Mouse (Mus musculus): ENCODE measurements around the gene Klk13. TPM values are rescaled to one million over a fixed set of nuclear protein-coding genes. Genes with fewer than 3 reads are reported as not detected.
A peak's percentile ranks its signal among the peaks of the same experiment; 100 is the strongest.
"Not testable (repeated sequence)": the region's sequence is repeated elsewhere in the genome, so short reads cannot be mapped to it uniquely, and the experiment has no call there.

The Klk13 gene
- polyA plus RNA-seq, 1 experiment from 2014 or later, result 0.17 TPM

GRCm38 (mm10) chr7:43678517-43678916, 33.9 kb upstream of the Klk13 start:
- Histone ChIP-seq H3K4me2 (ENCODE audit: low read depth, low read length) (no peak overlapping the region), H3K4me3 (ENCODE audit: low read length) (no peak overlapping the region), H3K9ac (ENCODE audit: low read length) (no peak overlapping the region), H3K9me3 (replicated peaks; ENCODE audit: control insufficient read depth, low read length) (no peaks in the 10 kb centered on the region), H3K27me3 (ENCODE audit: control insufficient read depth, insufficient read depth, low read length) (no peaks in the 10 kb centered on the region), H3K4me1 (ENCODE audit: control insufficient read depth, insufficient read depth, low read length) (no peaks in the 10 kb centered on the region), H3K27ac (ENCODE audit: low read length) (no peak overlapping the region), H3K36me3 (ENCODE audit: control insufficient read depth, insufficient read depth) (peaks cover 32% of the 10 kb centered on the region)
- ATAC-seq (replicated peaks; ENCODE audit: extremely low read depth, insufficient read depth, low FRiP score), result no peak

- H3K4me2 ChIP-seq (ENCODE audit: low read depth, low read length), result no peak overlapping the region
- H3K36me3 ChIP-seq (ENCODE audit: control insufficient read depth, insufficient read depth), result peaks cover 21% of the 10 kb centered on the region
- no peak overlapping the region for H3K4me3 ChIP-seq (ENCODE audit: low read length)
- H3K9me3 ChIP-seq (replicated peaks; ENCODE audit: control insufficient read depth, low read length), result no peaks in the 10 kb centered on the region
- H3K4me1 ChIP-seq (ENCODE audit: control insufficient read depth, insufficient read depth, low read length), result no peaks in the 10 kb centered on the region
- 15% methylated on average over 5 of the region's 5 CpGs for WGBS
- H3K27me3 ChIP-seq (ENCODE audit: control insufficient read depth, insufficient read depth, low read length), result no peaks in the 10 kb centered on the region
- H3K27ac ChIP-seq (ENCODE audit: low read length), result no peak overlapping the region
- ATAC-seq (replicated peaks; ENCODE audit: extremely low read depth, insufficient read depth, low FRiP score), result no peak
- H3K9ac ChIP-seq (ENCODE audit: low read length), result no peak overlapping the region
Observed at GRCm38 (mm10) chr7:43680960-43681359, 31.4 kb upstream of the Klk13 start.

- WGBS, result 16% methylated on average over 1 of the region's 1 CpGs
- H3K27me3 ChIP-seq (ENCODE audit: control insufficient read depth, insufficient read depth, low read length); H3K36me3 ChIP-seq (ENCODE audit: control insufficient read depth, insufficient read depth); H3K4me1 ChIP-seq (ENCODE audit: control insufficient read depth, insufficient read depth, low read length); H3K9me3 ChIP-seq (replicated peaks; ENCODE audit: control insufficient read depth, low read length); ATAC-seq (replicated peaks; ENCODE audit: extremely low read depth, insufficient read depth, low FRiP score); H3K9ac ChIP-seq (ENCODE audit: low read length); H3K4me2 ChIP-seq (ENCODE audit: low read depth, low read length); H3K4me3 ChIP-seq (ENCODE audit: low read length); H3K27ac ChIP-seq (ENCODE audit: low read length): not testable (repeated sequence)
Observed at GRCm38 (mm10) chr7:43682511-43682910, 29.9 kb upstream of the Klk13 start.

GRCm38 (mm10) chr7:43685088-43685487, 27.3 kb upstream of the Klk13 start:
- Histone ChIP-seq H3K9ac (ENCODE audit: low read length) (no peak overlapping the region), H3K9me3 (replicated peaks; ENCODE audit: control insufficient read depth, low read length) (no peaks in the 10 kb centered on the region), H3K4me1 (ENCODE audit: control insufficient read depth, insufficient read depth, low read length) (no peaks in the 10 kb centered on the region), H3K4me3 (ENCODE audit: low read length) (no peak overlapping the region), H3K36me3 (ENCODE audit: control insufficient read depth, insufficient read depth) (no peaks in the 10 kb centered on the region), H3K27ac (ENCODE audit: low read length) (no peak overlapping the region), H3K4me2 (ENCODE audit: low read depth, low read length) (no peak overlapping the region), H3K27me3 (ENCODE audit: control insufficient read depth, insufficient read depth, low read length) (no peaks in the 10 kb centered on the region)
- WGBS, result 40% methylated on average over 7 of the region's 7 CpGs
- ATAC-seq (replicated peaks; ENCODE audit: extremely low read depth, insufficient read depth, low FRiP score), result no peak

- ATAC-seq (replicated peaks; ENCODE audit: extremely low read depth, insufficient read depth, low FRiP score), result no peak
- H3K4me3 ChIP-seq (ENCODE audit: low read length), result no peak within 1 kb of the TSS
- no peaks in the 10 kb centered on the region for H3K4me1 ChIP-seq (ENCODE audit: control insufficient read depth, insufficient read depth, low read length)
- H3K36me3 ChIP-seq (ENCODE audit: control insufficient read depth, insufficient read depth), result no peaks in the 10 kb centered on the region
- no peaks in the 10 kb centered on the region for H3K27me3 ChIP-seq (ENCODE audit: control insufficient read depth, insufficient read depth, low read length)
- no peak within 1 kb of the TSS for H3K27ac ChIP-seq (ENCODE audit: low read length)
- no peak within 1 kb of the TSS for H3K9ac ChIP-seq (ENCODE audit: low read length)
- no peaks in the 10 kb centered on the region for H3K9me3 ChIP-seq (replicated peaks; ENCODE audit: control insufficient read depth, low read length)
- H3K4me2 ChIP-seq (ENCODE audit: low read depth, low read length), result no peak within 1 kb of the TSS
Observed at GRCm38 (mm10) chr7:43690118-43690517, 22.2 kb upstream of the Klk13 start, which contains the start of gene Klk14. Gene Klk14 (plus strand): TSS chr7:43690418.

- no peak for ATAC-seq (replicated peaks; ENCODE audit: extremely low read depth, insufficient read depth, low FRiP score)
- Histone ChIP-seq H3K27ac (ENCODE audit: low read length) (no peak overlapping the region), H3K4me1 (ENCODE audit: control insufficient read depth, insufficient read depth, low read length) (0 out of 2 replicates have a peak, but pooled peaks cover 3% of the 10 kb centered on the region), H3K9me3 (replicated peaks; ENCODE audit: control insufficient read depth, low read length) (no peaks in the 10 kb centered on the region), H3K36me3 (ENCODE audit: control insufficient read depth, insufficient read depth) (no peaks in the 10 kb centered on the region), H3K4me3 (ENCODE audit: low read length) (no peak overlapping the region), H3K4me2 (ENCODE audit: low read depth, low read length) (no peak overlapping the region), H3K27me3 (ENCODE audit: control insufficient read depth, insufficient read depth, low read length) (peaks cover 5% of the 10 kb centered on the region), H3K9ac (ENCODE audit: low read length) (no peak overlapping the region)
- 76% methylated on average over 3 of the region's 3 CpGs for WGBS
Observed at GRCm38 (mm10) chr7:43710031-43710430, 2.3 kb upstream of the Klk13 start.

GRCm38 (mm10) chr7:43712917-43713316, 550 bp downstream of the Klk13 start:
- Histone ChIP-seq H3K27ac (ENCODE audit: low read length) (no peak overlapping the region), H3K9me3 (replicated peaks; ENCODE audit: control insufficient read depth, low read length) (no peaks in the 10 kb centered on the region), H3K9ac (ENCODE audit: low read length) (no peak overlapping the region), H3K4me2 (ENCODE audit: low read depth, low read length) (no peak overlapping the region; the same call in 1 of the 2 replicates), H3K4me1 (ENCODE audit: control insufficient read depth, insufficient read depth, low read length) (0 out of 2 replicates have a peak, but pooled peaks cover 3% of the 10 kb centered on the region), H3K36me3 (ENCODE audit: control insufficient read depth, insufficient read depth) (no peaks in the 10 kb centered on the region), H3K4me3 (ENCODE audit: low read length) (no peak overlapping the region; the same call in 1 of the 2 replicates), H3K27me3 (ENCODE audit: control insufficient read depth, insufficient read depth, low read length) (peaks cover 5% of the 10 kb centered on the region)
- WGBS, result 8% methylated on average over 9 of the region's 9 CpGs
- ATAC-seq (replicated peaks; ENCODE audit: extremely low read depth, insufficient read depth, low FRiP score), result no peak

- Histone ChIP-seq H3K36me3 (ENCODE audit: control insufficient read depth, insufficient read depth) (no peaks in the 10 kb centered on the region), H3K4me1 (ENCODE audit: control insufficient read depth, insufficient read depth, low read length) (0 out of 2 replicates have a peak, but pooled peaks cover 3% of the 10 kb centered on the region), H3K27me3 (ENCODE audit: control insufficient read depth, insufficient read depth, low read length) (peaks cover 5% of the 10 kb centered on the region), H3K4me3 (ENCODE audit: low read length) (no peak overlapping the region), H3K4me2 (ENCODE audit: low read depth, low read length) (no peak overlapping the region), H3K27ac (ENCODE audit: low read length) (no peak overlapping the region), H3K9me3 (replicated peaks; ENCODE audit: control insufficient read depth, low read length) (no peaks in the 10 kb centered on the region), H3K9ac (ENCODE audit: low read length) (no peak overlapping the region)
- no peak for ATAC-seq (replicated peaks; ENCODE audit: extremely low read depth, insufficient read depth, low FRiP score)
- 10% methylated on average over 18 of the region's 19 CpGs for WGBS
Observed at GRCm38 (mm10) chr7:43713741-43714351, 1.5 kb downstream of the Klk13 start.

GRCm38 (mm10) chr7:43747788-43748187, 35.4 kb downstream of the Klk13 start:
- H3K9me3 ChIP-seq (replicated peaks; ENCODE audit: control insufficient read depth, low read length), result no peaks in the 10 kb centered on the region; the same call in 1 of the 2 replicates
- WGBS, result 40% methylated on average over 1 of the region's 1 CpGs
- H3K9ac ChIP-seq (ENCODE audit: low read length), result no peak overlapping the region
- peak overlapping the region; percentile 50 for H3K27ac ChIP-seq (ENCODE audit: low read length)
- no peak overlapping the region for H3K4me2 ChIP-seq (ENCODE audit: low read depth, low read length)
- ATAC-seq (replicated peaks; ENCODE audit: extremely low read depth, insufficient read depth, low FRiP score), result no peak
- no peaks in the 10 kb centered on the region for H3K27me3 ChIP-seq (ENCODE audit: control insufficient read depth, insufficient read depth, low read length)
- no peak overlapping the region for H3K4me3 ChIP-seq (ENCODE audit: low read length)
- H3K4me1 ChIP-seq (ENCODE audit: control insufficient read depth, insufficient read depth, low read length), result peaks cover 2% of the 10 kb centered on the region; the same call in 1 of the 2 replicates
- H3K36me3 ChIP-seq (ENCODE audit: control insufficient read depth, insufficient read depth), result no peaks in the 10 kb centered on the region

All from heart, embryonic 16.5 days (tissue).